Mouse (Mus musculus): ENCODE measurements around the gene Cbx8. TPM values are rescaled to one million over a fixed set of nuclear protein-coding genes. Genes with fewer than 3 reads are reported as not detected.

The Cbx8 gene
- total RNA-seq (2023): 10 to 100 TPM; 13.5 to 20.7 TPM

GRCm38 (mm10) chr11:119040600-119041324, at the start of gene Cbx8:
Cbx8 (minus strand) TSS chr11:119040969.

GRCm38 (mm10) chr11:119086144-119086971, 45.6 kb upstream of the Cbx8 start, which contains the start of gene Cbx4:
Cbx4 (minus strand) TSS chr11:119086221.

GRCm38 (mm10) chr11:119022895-119023615, 17.7 kb downstream of the Cbx8 start, which contains the start of gene Cbx2:
Cbx2 (plus strand) TSS chr11:119022962.

GRCm38 (mm10) chr11:118987999-118988398, 52.8 kb downstream of the Cbx8 start, which contains the start of gene Enpp7:
Enpp7 (plus strand) TSS chr11:118988188.

Other genes with a start within 250 kb of the Cbx8 start
- gene Rbfox3, start 129.4 kb downstream of the Cbx8 start, total RNA-seq (2023): not detected
- not detected for gene Enpp7, start 52.8 kb downstream of the Cbx8 start, total RNA-seq (2023)
- 1 to 10 TPM; 1.2 to 1.3 TPM for gene Cbx2, start 18.0 kb downstream of the Cbx8 start, total RNA-seq (2023)
- 10 to 100 TPM; 61.1 to 66.8 TPM for gene Cbx4, start 45.3 kb upstream of the Cbx8 start, total RNA-seq (2023)
- gene Tbc1d16, start 187.5 kb upstream of the Cbx8 start, total RNA-seq (2023): 10 to 100 TPM; 10.8 to 11.0 TPM
- gene Ccdc40, start 187.6 kb upstream of the Cbx8 start, total RNA-seq (2023): under 1 TPM; 0.18 to 0.88 TPM
- gene Gaa, start 226.9 kb upstream of the Cbx8 start, total RNA-seq (2023): 10 to 100 TPM; 72.0 to 73.3 TPM

Data from monocyte, adult 59 days (primary cell).